Mouse (Mus musculus) adrenal gland, postnatal 4 days (tissue): ENCODE data around the gene Ikzf3. TPM values are rescaled to one million over a fixed set of nuclear protein-coding genes. Genes with fewer than 3 reads are reported as not detected.

Experiments
- DNase-seq, 2 experiments: peaks; one replicate each; pipeline ENCODE4 v3.0.0; 2021 to 2022; ENCODE audit warnings: low spot score in 2 of 2, mixed read lengths in 2 of 2
- total RNA-seq, 2 experiments: library from RNA; stranded (reverse); gene quantifications; 2 replicates each; pipeline ENCODE4 v1.2.3; 2021

The Ikzf3 gene
- total RNA-seq, 2 experiments from 2014 or later = 0.36 to 1.4 TPM

DNA sequence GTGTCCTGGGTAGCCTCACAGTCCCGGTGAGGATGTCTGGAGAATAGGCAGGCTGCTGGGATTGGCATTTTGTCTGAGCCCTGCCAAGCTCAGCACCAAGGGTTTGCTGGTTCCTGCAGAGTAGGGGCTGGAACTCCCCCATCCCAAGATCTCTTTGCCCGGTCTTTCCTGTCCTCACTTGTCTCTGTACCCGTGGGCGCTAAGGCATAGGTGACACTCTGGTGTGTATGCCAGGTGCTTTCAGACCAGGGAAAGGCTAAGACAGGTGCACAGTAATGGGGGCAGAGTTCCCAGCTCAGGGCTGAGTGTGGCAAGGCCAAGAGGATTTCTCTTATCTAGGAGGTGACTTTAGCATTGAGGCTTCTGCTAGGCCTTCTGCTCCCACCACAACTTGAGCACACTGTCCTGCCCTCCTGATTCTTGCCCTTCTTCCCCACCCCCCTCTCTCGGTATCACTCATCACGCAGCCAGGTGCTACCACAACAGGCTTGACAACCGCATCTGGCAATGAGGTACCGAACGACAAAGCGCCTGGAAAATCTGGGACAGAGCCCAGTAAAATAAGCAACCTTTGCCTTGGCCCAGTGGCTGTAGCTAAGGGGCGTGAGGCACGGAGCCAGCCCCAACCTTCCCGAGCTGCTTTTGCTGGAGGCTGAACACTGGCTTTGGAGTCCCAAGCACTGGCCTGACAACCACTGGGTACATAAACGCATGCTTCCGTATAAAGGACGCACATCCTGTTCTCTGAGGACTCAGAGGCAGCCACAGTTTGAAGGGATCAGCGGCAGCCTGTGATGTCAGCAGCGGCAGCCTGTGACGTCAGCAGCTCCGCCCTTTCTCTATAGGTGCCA is 95.7 kb downstream of the Ikzf3 start:
- DNase-seq = no peak

DNA sequence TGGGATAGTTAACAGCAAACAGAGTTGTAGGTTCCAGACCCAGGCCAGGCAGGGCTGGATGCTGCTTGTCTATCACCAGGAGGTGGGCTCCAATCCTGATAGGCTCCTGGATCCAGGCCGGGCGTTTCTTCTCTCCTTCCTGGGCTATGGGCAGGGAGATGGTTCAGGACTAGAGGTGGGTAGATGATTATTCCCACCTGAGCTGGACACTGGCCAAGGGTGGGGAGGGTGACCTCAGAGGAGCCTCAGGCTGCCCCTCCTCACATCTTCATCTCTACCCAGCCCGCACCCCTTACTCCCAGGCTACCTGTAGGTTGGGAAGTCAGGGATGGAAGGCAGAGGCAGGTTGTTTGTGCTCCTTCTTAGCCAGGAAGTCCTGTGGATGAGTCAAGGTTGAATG is 96.4 kb downstream of the Ikzf3 start:
- DNase-seq = no peak

DNA sequence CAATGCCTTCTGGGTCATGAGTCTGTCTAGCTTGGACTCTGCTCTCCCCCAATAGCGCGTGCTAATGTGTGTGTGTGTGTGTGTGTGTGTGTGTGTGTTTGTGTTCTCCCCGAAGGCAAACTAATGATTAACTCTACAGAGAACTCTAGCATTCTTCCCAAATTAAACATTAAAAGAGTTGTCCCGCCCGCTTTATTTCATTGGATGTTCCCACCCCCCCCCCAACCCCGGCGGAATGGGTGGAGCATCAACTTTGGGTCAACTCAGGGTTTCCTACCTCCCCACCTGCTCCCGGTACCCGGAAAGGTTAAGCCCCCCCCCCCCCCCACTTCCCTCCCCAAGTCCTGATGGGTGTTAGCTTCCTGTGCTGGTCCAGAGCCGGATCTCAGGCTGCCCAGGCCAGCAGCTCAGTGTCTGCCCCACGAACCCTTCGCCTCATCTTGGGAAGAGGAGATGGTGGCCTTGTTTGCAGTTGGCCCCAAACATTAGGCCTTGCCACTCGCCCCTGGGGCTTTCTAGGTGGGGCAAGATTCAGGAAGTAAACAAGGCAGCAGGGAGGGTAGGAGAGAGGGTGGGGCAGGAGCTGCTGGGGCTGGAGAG is 97.5 kb downstream of the Ikzf3 start:
- no peak for DNase-seq

DNA sequence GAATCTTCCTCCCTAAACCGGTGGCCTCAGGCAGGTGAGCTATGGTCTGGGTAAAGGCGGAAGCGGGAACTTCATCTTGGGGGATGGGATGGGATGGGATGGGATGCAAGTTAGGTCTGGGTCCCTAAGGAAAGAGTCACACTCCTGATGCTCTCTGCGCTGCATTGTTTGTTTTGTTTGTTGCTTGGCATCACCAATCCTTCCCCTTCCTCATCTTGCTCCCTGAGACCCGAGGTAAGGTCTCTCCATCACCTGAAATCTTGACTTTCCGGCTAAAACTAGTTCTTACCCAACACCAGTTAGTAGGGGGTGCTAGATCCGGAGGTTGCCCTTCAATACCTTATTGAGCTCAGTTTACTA is 98.4 kb downstream of the Ikzf3 start:
- no peak for DNase-seq

DNA sequence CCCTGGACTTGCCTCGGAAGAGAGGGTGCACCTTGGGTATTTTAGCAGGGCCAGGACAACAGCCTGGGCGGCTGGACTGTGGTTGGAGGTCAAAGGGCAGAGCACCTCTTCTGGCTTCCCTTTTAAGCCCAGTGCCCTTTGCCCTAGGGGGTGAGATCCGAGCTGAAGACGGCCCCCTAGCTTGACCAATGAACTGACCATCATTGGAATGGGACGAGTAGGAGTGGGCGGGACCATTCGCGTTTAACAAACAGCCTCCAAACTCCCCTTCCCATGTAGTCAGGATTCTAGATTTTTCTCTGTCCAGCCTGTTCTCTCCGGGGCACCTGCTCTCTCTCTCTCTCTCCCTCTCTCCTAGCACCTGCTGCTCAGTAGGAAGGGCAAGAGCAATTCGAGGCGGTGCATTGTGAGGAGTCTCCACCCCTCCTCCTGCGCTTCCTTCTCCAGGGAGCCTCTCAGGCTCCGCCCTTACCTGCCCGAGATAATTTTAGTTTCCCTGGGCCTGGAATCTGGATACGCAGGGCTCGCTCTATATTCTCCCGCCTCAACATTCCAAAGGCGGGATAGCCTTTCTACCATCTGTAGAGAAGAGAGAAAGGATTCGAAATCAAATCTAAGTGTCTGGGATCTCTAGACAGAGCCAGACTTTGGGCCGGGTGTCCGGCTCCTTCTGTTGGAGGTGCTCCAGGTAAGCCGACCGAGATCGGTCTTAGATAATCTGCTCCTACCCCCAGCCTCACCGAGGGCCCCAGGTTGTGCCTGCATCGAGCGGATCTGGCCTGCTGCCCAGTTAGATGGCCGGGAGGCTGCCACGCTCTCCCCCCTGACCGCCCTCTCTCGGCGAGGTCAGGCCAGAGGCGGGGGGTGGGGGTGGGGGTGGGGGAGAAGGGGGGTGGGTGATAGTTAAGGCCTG is 99.0 kb downstream of the Ikzf3 start:
- no peak for DNase-seq

DNA sequence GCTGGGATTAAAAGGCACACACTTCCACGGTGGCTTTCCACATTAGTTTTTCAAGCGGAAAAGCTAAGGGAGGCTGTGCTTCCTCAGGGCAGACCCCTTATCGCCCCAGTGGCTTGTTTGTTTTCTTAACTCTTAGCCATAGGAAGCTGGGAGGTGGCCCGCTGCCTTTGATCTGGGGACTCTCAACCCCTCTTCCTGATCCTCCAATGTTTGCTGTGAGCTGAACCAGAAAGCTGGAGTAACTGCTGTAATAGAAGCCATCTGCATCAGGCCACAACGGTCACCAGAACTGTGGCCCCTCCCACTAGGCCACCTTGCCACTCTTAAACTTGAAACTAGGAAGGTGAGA is 99.6 kb downstream of the Ikzf3 start, which contains the start of gene Grb7:
Grb7 (plus strand) TSS at position 182 of the 349 bp plus-strand sequence.
- DNase-seq = no peak

DNA sequence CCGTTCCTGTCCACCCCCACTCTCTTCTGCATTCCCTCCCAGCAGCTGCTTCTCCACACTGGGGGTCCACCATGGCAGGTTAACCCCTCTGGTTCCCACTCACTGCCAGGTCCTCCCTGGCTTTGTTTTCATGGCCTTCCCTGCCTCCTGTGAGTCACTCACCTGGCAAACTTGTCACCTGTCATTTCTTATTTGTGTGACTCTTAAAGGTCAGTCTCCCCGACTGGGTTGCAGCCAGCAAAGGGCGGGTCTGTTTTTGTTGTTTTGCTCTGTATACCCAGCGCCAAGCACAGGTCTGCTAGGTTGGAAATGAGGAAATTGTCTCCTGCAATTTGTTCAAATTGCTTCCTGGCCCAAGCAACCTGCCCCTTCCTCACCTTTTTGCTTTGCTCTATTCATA is 100.2 kb downstream of the Ikzf3 start:
- DNase-seq = no peak

DNA sequence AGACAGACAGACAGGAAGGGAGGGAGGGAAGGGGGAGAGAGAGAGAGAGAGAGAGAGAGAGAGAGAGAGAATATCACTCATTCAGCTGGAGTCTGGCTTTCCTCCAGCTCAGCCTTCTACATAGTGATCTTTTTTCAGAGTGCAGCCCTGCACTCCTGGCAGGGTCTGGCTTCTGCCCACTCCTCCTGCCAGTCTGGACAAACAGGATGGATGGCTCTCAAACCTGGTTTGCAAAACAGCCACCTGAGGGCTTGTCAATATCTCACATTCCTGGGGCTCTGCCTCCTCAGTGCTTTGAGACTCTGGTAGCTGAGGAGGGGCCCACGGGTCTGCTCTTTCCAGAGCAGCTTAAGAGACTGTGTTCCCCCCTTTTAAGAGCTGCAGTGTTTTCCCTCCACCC is 100.6 kb downstream of the Ikzf3 start:
- no peak for DNase-seq

DNA sequence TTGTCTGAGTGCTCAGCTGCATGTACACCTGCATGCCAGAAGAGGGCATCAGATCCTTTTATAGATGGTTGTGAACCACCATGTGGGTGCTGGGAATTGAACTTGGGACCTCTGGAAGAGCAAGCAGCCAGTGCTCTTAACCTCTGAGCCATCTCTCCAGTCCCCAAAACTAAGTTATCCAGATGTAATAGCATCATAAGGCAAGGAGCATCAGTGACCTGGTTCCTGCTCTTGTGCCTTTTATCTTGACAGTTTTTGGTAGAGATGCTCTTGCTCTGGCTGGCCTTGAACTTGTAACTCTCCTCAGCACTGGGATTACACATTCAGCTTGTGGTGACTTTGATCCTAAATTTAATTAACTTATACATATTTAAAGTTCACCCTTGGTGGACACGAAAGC is 102.1 kb downstream of the Ikzf3 start:
- DNase-seq = no peak

DNA sequence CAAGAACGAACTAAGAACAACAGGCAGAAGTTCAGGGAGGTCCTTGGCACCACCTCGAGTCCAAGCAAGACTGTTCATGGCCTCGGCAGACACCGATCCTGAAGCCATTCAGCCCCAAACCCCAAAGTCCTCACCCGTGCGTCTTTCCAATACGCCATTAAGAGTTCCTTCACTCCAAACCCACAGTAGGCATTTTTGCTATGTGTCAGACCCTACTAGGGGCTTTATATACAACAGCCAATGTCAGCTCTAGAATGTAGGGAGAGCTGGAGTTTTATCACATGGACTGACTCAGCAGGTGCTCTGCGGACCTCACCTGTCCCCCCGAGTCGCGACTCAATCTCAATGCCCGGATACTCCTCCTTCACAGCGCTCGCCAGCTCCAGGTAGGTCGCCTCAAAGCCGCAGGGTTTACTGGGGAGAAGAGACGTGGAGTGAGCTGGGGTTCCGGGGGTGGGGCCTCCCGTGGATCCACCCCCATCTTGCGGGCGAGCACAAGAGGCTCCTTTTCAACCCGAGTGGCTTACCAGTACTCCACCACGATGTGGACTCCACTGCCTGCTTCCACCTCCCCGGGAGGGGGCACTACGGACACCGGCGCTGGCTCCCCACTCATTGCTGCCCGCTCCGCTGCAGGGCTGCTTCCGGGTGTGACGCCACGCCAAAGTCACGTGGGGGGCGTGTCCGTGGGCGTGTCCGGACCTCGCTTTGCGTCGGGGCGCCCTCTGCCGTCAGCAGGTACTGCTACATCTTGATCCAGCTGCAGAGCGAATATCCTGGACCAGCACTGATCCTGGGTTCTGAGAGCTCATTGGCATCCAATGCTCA is 107.3 kb downstream of the Ikzf3 start, which contains the start of gene Mien1:
Mien1 (minus strand) TSS at position 661 of the 828 bp plus-strand sequence.
- DNase-seq = peak; percentile 92 to 98

DNA sequence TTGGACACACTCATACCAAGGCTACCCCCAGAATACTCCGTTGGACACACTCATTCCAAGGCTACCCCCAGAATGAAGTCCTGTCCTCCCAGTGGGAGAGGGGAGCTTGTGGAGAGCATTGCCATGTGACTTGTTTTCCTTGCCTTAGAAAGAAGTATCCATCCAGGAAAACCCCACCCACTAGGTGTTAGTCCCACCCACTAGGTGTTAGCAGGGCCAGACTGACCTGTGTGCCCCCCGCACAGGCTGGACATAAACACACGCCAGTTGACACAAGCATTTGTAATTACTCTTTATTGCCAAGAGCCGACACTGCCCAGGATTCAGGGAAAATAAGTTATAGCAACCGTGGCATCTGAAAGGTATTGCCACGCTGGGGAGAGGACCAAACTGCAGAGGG is 108.4 kb downstream of the Ikzf3 start:
- no peak for DNase-seq

DNA sequence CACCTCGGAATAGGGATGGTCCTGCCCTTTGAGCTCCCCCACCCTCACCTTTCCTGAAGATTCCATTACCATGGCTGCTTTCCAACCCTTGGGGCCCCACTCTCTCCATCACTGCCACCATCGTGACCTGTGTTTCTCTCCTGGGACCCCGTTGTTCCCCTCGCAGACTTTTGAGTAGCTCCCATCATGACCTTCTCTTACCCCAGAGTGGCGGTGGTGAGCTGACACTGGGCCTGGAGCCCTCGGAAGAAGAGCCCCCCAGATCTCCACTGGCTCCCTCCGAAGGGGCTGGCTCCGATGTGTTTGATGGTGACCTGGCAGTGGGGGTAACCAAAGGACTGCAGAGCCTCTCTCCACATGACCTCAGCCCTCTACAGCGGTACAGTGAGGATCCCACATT is 110.1 kb downstream of the Ikzf3 start:
- DNase-seq = no peak

DNA sequence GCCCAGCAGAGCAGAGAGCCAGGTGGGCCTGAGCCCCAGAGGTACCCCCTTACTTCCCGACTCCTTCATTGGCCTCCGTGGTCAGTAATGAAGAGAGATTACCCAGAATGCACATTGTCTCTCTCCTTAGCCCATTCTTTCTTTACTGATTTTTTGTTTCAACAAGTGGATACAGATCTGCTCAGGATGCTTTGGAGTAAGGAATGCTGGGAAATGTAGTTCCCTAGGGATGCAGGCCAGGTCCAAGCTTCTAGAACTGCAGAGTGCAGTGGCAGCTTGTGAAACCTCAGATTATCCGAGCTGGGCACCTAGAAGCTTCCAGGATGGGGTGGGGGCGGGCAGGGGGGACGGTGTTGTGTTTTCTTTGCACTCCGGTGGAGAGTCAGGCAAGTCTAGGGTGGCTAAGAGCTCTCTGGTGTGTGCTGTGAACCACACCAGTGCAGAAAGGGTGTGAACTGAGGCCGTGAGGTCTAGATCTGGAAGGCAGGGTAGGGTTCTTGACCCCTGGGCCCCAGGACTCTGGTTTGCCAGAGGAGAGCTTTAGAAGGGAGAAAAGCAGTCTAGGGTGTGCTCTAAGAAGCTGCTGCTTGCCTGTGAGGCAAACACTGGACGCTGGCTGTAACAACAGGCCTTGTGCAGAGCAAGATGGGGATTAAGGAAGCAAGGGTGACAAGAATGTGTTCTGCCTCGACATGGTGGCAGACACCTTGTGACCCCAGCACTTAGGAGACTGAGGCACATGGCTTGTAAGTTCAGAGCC is 113.9 kb downstream of the Ikzf3 start:
- DNase-seq = no peak

DNA sequence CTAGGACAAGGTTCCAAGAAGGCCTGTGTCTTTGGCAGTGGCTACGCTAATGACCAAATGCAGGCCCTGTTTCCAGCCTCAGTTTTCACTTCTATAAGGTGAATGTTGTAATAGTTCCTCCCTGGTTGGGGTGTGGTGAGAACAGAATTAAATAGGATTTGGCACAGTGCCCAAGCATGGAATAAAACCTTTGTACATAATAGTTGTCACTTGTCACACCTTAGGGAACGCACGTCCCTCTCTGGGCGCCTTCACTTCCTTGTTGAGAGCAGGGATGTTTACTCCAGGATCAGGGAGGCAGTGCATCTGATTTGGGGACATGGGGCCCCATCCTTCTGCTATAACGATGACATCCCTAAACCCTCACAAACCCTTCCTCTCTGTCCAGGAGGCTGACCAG is 117.4 kb downstream of the Ikzf3 start:
- DNase-seq = no peak

DNA sequence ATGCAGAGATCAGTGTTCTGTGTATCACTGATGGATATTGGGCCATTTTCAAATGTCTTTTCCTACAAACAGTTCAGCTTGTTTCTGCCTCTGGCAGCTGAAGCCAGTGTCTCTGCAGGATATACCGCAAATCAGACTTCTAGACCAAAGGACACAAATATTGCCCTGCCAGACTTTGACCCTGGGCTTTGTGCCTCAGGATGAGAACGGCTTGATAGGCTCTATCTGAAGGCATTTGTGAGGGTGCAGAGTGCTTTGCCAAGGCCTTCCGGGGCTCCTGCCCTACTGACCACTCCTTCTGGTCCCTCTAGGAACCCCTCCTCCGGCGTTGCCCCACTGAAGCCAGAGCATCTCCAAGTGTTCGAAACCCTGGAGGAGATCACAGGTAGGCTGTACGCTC is 119.2 kb downstream of the Ikzf3 start:
- DNase-seq = no peak

DNA sequence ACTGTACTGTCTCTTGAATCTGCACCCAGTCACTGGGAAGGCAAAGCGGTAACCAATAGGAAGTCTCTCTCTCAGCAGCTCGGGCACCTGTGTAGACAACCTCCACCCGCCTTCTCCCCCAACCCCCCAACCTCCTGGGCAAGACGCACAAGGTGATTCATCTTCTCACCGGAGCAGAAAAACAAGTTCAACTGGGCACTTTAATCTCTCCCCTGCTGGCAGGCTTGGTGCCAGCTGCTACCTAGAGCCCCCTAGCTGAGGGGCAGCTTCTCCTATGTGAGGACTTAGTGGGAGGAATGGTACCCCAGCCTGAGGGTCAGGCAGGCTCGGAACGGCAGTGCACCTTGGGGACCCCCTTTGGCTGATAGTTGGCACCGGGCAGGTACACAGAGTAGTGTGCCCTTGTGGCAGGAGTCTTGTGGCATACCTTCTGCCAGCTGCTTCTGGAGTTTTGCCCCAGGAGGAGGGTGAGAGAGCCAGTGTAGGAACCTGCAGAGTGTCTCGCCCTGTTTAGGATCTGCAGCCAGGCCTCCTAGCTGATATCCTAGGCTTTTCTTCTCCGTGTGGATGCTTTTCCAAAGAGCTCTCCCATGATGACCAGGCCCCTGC is 126.8 kb downstream of the Ikzf3 start:
- DNase-seq = no peak

DNA sequence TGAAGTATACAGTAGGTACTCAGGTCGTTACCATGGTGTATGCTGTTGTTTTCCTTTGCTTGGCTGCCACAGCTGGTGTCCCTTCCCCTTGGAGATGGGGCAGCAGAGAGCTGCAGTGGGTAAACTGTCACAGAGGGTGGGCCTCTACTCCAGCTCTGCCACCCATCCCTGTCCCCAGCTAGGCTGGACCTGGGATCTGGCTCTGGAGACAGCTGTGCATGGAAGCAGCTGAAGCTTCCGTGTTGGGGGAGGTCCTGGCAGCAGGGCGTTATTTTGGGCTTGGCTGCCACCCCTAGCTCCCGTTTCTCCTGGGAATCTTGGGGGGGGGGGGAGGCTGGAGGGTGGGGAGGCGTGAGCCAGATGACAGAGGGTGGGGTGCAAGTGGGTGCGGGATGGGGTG is 127.6 kb downstream of the Ikzf3 start:
- no peak for DNase-seq

DNA sequence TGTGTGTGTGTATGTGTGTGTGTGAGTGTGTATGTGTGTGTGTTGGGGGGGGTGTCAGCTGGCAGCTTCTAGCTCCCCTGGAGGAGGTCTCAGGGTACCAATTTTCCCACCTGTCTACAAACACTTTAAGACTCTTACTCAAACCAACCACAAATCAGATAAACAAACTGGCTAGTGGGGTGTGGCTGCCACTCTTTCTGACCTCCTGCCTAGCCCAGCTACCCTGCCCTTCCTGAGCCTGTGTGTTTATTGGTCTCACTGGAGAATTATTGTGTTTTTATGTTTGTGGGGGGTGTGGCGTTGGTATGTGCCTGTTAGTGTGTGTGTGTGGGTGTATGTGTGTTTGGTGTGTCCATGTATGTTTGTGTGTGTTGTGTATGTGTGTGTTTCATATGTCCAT is 128.8 kb downstream of the Ikzf3 start:
- DNase-seq = no peak
